Mouse (Mus musculus): ENCODE results near the gene Uqcc1.
A peak's percentile ranks its signal among the peaks of the same experiment; 100 is the strongest.
"Not testable (repeated sequence)": the region's sequence is repeated elsewhere in the genome, so short reads cannot be mapped to it uniquely, and the experiment has no call there.

The Uqcc1 gene

DNA sequence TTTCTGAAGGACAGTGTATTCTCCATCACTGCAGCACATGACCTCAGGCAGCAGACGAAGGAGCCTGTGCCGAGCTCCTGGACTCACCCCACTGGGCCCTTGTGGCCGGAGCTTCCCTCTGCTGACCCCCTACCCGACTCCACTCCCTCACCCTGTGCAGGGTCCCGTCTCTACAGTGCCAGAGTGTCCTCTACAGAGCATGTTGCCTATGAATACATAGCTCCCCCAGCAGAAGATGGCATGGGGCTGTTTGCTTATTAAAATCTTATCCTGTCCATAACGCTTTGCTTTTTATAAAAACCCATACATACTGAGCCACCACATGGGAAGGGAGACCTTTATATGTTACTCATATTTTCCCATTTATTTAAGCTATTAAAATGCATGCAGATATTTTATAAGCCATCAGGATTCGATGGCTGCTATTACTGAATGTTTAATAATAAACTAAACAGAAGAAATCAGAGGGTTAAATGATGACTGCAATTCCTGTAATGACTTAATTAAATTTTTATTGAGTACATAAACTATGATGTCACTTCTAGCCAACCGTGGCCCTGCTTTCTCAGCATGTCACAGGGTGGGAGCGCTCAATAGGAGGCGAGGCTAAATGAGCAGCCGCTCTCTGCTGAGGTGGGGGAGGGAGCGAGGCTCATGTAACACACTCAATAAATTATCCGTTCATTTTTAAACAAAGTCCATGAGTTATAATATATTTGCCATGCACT, 67.4 kb downstream of the Uqcc1 start:
- peak; percentile 50 for DNase-seq (ENCODE audit: inconsistent ontology term)

DNA sequence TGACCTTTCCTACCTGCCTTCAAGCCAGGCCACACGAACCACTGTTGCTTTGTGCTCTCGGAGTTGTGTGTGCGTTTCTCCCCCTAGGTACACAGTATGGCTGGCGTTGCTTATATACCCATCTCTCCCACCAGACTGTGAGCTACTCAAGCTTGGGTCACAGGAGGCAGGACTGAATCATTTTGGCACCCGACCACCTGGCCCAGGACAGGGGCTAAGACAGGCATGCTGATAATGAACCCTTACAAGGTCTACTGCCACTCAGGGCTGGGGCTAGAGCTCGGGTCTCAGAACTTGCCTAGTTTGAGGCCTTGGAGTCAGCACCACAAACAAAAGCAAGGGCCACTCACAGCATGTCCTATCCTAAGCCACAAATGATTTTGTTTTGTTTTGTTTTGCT, 68.5 kb downstream of the Uqcc1 start:
- no peak for DNase-seq (ENCODE audit: inconsistent ontology term)

DNA sequence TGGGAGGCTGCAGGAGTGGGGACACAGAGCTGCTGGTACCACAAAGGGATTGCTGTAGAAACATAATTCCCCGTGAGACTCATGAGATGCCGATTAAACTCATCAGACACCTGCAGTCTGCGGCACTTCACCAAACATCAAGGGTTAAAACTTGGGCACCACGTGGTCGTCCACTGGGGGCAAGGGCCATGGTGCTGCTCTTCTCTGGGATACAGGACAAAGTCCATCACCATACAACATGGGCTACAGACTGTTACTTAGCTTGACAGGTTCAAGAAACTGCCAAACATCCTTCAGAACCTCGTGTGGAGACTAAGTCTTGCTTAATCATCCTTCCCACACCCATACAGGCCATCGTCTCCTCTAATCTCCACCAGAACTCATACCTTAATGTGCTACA, 70.0 kb downstream of the Uqcc1 start:
- DNase-seq (ENCODE audit: inconsistent ontology term), result no peak

DNA sequence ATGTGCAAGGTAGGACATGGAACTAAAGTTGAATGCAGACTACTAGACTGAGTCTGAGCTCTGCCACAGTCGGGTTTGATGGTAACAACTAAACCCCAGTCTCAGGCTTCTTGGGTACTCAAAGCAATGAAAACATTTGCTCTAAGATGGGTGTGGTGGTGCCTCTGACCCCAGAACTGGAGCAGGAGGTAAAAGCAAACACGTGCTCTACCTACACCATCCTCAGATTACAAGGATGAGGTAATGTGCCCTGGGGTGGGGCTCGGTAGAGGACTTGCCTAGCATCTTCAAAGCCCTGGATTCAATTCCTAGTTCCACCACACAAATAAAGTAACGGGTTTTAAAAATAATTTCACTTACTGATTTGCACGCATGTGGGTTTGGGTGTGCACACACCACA, 77.6 kb downstream of the Uqcc1 start:
- DNase-seq (ENCODE audit: inconsistent ontology term), result no peak

DNA sequence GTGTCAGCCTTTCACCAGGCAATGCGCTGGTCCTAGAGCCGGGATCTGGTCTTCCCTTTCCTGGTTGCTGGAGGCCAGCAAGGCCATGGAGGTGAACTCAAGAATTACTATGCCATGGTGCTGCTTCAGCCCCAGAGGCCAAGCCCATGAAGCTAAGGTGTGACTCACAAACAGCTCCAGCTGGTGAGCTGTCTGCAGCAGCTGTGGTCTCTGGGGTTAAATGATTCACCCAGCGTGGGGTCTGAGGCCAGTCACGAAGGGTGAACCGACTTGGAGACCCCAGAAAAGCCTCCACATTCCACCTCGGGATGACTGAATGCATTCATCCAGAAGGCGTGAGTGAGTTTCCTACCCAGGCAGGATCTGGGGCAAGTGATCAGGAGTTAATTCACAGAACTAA, 80.0 kb downstream of the Uqcc1 start:
- DNase-seq (ENCODE audit: inconsistent ontology term), result peak; percentile 61

DNA sequence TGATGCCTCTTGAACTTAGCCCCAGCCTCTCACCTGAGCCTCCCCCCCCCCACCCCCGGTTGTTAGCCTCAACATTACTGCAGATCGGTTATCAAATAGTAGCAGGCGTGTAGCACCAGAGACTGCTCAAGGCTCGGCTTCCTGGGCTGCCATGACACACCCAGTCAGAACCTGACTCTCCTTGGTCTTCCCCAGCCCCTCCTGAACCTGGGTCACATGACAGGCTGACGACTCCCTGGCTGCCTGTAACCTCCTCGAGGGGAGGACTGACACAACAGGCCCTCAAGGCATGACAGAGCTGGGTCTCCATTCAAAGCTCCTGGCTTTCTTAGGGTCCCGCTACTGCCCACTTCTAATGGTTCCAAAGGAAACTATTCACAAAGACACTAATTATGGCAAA, 80.6 kb downstream of the Uqcc1 start:
- no peak for DNase-seq (ENCODE audit: inconsistent ontology term)

DNA sequence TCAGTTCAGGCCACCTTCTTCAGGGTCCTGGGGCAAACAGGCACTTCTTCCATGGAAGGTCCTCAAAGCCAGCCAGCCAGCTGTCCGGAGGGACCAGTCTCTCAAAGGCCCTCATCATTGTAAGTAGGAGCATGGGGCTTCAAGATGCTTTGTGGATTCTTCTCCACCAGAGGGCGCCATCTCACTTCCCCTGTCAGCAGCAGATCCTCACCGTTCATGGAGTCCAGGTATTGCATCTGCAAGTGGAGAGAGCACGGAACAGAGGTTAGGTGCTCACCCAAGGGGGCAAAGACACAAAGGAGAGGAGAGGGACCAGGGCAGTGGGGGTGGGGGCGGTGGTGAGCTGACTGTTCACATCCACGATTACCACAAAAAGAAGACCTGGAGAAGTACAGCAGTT, 81.8 kb downstream of the Uqcc1 start:
- peak; percentile 62 for DNase-seq (ENCODE audit: inconsistent ontology term)

DNA sequence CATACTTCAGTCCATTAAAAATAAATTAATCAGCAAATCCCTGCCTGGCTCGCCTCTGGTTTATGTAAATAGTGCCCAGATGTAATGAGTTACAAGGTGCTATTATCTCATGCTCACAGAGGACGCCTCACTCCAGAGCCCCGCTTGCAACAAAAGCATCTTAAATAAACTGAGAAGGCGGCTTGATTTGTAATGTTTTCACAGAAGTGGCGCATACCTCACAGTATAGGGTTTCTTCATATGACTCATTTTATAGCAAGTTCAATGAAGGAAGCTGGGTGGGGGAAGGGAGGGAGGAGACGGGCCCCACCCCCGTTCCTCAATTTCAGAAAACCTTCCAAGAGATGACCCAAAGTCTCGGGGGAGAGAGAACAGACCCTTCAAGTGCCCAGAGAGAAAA, 83.2 kb downstream of the Uqcc1 start:
- DNase-seq (ENCODE audit: inconsistent ontology term), result no peak

DNA sequence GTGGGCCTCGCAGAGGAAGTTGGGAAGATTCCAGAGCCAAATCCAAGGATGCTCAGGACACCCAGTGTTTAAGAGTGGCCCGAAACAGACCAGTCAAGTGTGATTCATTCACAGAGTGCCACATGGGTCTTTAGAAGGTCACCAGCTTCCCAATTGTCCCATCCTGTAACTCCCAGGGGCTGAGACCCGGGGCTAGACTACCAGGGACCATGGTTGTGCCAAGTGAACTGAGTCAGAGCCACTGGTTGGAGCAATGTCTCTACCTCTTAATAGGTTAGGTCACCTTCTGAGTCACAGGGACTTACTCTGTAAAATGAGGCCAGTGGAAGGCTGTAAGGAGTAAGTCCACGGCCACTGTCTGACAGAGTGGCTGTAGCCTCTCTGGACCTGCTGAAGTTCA, 91.1 kb downstream of the Uqcc1 start:
- DNase-seq (ENCODE audit: inconsistent ontology term), result peak; percentile 7

DNA sequence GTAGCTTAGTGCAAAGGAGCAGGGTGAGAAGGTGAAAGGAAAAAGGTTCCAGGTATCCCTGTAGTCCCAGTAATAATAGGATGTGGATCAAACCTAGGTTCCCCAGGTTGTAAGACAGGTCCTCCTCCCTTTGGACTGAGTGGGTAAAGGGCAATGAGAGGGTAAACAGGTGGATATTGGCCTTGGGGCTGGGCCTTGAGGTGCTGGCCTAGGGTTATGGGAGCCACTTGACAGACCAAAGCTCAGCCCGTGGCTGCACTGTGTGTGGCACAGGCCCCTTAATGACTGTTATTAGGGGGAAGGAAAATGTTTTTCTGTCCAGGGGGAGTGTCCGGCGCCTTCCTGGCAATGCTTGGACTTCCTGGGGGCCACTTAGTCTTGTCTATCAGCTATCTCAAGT, 92.1 kb downstream of the Uqcc1 start:
- DNase-seq (ENCODE audit: inconsistent ontology term), result no peak

DNA sequence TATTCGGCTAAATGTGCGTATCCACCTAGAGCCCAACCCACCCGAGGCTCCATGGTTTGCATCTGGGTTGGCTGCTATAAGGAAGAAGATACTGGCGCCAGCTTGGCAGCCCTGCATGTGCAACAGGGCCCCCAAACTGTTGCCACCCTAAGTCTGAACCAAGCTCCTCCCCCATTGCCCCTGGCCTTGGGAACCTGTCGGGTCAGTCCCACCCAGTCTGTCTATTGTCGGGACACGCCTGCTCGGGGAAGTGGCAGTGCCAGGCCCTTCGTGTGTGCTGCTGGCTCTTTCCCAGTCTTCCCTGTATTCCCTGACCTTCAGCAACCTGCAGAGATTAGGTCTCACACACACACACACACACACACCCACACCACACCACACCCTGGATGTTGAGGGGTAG, 95.4 kb downstream of the Uqcc1 start, which contains the start of gene Fam83c:
Gene Fam83c, minus strand, starts transcription at position 123 of the 400 bp plus-strand sequence.
- DNase-seq (ENCODE audit: inconsistent ontology term), result no peak

DNA sequence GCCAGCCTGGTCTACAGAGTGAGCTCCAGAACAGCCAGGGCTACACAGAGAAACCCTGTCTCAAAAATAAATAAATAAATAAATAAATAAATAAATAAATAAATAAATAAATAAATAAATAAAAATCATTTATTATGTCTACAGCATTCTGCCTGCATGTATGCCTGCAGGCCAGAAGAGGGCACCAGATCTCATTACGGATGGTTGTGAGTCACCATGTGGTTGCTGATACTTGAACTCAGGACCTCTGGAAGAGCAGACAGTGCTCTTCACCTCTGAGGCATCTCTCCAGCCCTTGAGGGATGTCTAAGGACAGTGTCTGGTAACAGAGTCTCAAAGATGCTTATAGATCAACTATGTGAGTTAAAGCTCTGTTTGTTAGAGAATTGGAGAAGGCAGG, 98.0 kb downstream of the Uqcc1 start:
- not testable (repeated sequence) for DNase-seq (ENCODE audit: inconsistent ontology term)

DNA sequence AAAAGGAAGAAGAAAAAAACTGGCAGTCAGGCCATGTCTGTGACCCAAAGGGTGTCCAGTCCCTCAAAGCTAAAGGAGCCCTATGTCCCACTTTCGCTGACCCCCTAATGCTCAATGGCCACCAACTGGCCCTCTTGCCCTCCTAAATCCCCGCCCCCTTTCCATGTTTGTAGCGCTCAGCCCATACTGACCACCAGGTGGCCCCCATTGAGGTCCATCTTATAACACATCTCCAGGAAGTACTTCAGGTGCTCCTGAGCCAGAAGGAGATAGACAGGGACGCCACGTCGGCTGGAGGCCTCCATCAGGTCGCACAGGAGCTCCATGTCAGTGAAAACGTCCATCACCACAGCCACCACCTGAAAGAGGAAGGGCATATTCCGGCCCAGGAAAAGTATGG, 98.8 kb downstream of the Uqcc1 start:
- DNase-seq (ENCODE audit: inconsistent ontology term), result no peak

DNA sequence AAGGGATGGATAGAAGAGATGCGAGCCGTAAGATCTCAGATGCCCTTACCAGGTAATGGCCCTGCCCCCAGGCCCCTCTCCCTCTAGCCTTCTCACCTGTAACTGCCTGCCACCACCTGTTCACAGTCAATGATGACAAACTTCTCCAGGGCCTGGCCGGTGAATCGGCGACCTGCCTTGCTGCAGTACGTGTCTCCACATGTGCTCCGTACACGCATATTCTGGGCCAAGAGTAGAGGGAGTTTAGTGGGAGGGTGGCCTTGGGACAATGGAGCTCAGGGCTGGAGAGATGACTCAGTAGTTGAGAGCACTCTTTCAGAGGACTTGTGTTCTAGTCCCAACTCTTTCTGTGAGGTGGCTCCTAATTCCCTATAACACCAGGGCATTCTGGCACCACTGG, 99.3 kb downstream of the Uqcc1 start:
- DNase-seq (ENCODE audit: inconsistent ontology term), result no peak

DNA sequence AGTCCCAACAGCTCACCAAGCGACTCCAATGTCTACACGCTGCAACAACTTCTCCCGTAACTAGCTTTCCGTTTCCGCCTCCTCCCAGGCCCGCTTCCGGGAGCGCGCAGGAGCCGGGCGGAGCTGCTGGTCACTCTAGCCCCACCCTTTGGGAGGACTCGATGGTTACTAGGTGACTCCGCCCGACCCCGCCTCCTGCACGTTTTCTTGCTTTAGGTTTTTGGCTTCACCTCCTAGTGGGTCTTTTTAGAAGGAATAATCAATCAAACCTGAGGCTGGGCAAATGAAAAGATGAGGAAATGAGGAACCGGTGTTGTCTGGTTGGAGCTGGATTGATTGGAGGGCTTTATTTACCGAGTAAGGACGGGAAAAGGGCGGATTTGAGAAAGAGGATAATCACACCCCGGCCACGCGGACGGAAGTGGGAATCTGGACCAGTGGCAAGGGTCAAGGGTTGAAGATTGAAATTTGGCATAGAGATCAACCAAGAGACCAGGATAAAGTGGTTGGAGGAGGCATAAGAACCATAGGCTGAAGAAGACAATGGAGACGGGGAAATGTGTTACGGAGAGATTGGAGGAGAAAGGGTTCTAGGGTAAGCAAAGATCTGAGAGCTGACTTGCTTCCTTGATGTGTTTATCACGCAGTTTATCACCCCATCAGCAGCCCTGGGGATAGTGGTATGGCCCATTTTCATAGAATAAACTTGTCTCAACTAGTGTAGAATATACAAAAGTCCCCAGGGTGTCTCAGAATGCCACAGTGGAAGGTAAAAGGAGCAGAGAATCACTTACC, 103.3 kb downstream of the Uqcc1 start, which contains the start of gene Eif6:
Gene Eif6, minus strand, starts transcription at position 296 of the 795 bp plus-strand sequence.
- DNase-seq (ENCODE audit: inconsistent ontology term), result peak; percentile 95

DNA sequence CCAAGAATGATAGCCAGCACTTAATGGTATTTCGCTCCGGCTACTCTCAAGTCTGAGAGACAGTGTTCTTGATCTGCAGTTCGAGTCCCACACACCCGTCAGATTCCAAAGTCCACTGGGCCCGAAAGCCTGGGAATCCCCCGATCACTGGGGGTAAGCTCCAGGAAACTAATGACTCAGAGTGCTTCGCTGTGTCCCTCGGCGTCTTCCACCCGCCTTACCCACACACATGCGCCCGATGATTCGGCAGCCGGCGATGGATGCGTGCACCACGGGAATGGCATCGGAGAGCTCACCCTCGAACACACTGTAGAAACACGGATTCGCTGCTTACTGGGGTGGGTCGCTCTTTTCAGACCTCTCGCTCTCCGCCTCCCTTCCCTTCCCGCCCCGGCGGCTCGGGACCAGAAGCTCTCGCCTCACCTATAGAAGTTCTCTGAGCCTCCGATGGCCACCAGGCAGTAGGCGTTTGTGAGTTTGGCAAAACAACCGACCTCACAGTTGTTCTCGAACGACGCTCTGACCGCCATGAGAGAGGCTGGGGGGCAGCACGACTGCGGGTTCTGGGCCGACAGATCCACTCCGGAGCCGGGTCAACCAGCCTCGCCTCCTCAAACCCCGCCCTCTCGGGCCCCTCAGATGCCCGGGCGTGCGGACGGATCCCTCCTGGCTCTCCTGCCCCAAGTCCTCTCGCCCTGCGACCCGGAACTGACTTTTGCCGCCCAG, 104.0 kb downstream of the Uqcc1 start:
- peak; percentile 56 for DNase-seq (ENCODE audit: inconsistent ontology term)

DNA sequence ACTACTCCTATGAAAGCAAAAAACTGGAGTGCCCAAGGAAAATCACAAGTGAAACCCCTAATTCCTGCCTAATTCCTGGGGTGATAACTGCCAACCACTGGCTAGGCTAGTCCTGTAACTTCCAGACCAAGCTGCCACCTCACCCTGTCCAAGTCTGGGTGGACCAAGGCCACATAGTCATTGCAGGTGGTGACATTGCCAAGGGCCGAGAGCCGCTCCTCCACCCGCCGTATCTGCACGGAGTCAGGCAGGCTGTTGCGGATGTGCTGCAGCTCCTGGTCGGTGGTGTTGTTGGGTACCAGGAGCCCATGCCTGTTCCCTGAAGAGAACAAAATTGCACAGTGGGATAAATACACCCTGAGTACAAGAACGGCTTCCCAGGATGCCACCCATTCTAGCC, 106.4 kb downstream of the Uqcc1 start:
- no peak for DNase-seq (ENCODE audit: inconsistent ontology term)

DNA sequence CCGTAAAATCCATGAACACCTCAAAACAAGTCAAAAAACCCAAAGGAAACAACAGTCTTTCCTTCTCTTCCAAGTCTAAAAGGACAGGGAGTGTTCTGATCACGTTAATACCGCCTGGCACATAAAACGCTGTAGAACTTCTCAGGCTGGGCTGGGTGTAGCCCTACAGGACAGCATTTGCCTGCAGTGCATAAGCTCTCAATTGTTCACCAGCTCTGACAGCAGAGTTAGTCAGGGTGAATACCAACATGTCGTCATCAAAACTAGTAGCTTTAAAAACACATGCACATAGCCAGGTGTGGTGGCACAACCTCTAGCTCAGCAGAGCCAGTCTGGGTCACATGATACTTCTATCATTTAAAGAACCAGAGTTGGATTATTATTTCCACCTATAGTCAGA, 109.3 kb downstream of the Uqcc1 start:
- no peak for DNase-seq (ENCODE audit: inconsistent ontology term)

DNA sequence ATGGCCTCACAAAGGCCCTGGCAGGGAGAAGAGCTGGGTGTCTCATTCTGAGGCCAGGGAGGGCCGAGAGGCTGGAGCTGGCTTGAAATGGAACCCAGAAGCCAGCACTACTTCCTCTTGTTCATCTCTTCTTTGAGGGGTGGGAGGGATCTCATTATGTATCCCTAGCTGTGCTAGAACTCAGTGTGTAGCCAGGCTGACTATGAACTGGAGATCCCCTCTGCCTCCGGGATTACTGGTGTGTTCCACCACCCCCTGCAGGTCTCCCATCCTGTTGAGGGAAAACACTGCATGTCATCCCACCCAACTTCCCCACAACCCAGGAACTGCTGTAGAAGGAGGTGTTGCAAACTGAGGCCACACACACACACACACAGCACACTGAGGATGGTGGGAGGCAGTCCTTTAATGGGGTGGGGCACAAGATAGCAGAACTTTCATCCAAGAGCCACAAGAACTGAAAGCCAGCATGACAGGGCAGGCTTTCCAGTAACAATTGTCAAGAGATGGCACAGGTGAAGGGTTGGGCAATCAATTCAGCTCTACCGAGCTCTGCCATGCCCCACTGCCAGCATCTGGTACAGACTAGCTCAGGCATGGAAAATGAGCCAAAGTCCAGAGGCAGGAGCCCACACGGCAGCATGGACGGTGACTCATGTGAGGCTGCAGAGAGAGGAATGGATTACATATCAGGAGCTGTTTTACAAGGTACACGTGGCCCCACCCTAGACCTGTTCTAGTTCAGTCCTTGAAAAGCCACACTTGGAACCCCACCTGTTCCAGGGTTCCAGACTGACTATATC, 110.5 kb downstream of the Uqcc1 start:
- DNase-seq (ENCODE audit: inconsistent ontology term), result no peak

DNA sequence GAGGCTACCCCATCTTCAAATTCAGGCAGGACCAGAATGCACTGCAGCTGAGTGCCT, 110.9 kb downstream of the Uqcc1 start, which contains the start of gene BC029722:
Gene BC029722, minus strand, starts transcription at position 35 of the 57 bp plus-strand sequence.
- DNase-seq (ENCODE audit: inconsistent ontology term), result no peak

DNA sequence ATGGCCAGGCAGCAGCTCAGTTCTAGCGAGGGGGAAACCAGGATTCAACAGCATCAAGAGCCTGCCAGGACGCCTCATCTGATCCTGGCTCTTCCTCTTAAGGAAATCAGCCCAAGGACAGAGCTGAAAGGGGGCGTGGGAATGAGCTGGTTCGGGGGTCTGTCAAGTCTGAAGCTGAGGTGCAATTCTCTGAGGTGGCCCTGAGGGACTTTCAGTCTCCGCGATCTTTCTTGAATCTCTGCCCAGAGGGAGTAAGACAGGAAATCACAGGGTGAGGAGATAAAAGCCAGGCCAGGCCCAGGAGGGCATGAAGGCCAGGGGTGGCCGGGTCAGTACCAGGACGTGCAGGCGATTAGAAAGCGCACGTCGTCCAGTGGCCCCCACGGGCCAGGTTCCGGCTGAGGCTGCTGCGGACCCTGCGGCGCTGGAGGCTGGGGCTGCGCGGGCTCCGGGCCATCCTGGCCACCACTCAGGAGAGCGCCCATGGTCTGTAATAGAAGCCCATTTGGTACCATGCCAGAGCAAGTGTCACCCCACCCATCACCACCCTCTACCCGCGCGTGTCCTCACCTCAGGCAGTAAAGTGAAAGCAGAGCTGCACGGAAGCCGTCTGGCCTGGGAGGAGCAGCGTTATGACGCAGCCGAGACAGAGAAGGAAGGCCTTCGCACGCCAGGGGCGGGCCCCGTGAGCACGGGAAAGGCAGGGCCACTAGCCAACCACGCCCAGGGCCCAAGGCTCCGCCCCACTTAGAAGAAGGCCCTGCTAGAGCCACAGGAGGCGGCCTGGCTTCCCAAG, 111.3 kb downstream of the Uqcc1 start:
- DNase-seq (ENCODE audit: inconsistent ontology term), result peak; percentile 97

Measured in Muller cell, postnatal 12 days (primary cell).